Mouse (Mus musculus): ENCODE results near the gene Aldh4a1. TPM values are rescaled to one million over a fixed set of nuclear protein-coding genes. Genes with fewer than 3 reads are reported as not detected.
A peak's percentile ranks its signal among the peaks of the same experiment; 100 is the strongest.

Gene Aldh4a1
- polyA plus RNA-seq (2014; fragmentation: Nextera tagmentation; extraction: Ambion mirVana) = 14.1 and 15.2 TPM in 2 replicates

DNA sequence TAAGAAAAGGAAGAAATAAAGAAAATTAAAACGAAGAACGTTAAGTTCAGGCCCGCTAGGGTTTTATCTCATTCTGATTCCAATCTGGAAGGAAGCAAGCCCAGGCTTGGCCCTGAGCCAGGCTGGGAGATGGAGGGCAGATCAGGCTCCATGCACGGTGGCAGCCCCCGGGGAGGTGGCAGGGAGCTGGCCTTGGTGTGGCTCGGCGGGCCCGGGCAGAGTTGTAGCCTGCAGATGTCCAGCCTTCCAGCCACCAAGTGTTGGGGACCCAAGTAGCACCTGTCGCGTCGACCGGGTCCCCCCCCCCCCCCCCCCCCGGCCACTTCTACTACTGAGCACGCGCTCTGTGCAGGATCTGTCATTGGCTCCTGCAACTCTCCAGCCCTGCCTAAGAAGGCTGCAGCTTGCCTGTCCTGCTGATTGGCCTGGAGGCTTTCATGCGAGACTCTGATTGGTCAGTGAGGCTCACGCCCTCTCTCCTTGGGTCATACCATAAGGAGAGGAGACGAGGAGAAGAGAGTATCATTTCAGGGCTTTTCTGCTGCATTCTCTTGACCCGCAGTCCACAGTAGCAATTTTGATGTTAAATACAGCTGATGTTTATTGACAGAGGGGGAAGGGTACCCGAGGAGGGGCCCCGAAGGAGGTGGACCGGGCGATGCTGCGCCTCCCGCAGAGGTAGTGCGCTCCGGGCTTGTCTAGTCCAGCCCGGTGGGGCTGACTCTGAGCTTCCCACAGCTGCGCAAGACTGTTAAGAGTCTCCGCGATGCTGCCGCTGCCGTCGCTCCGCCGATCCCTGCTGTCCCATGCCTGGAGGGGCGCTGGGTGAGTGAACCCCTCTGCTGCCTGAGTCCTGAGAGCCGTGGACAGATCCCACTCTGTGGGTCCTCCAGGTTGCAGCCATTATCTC, at the start of gene Aldh4a1:
Gene Aldh4a1 (plus strand): TSS at position 494 of the 910 bp plus-strand sequence.
- peaks cover 17% of the 10 kb centered on the region for H3K4me1 ChIP-seq (ENCODE audit: control insufficient read depth, insufficient read depth, low read length)
- H3K9me3 ChIP-seq (ENCODE audit: control insufficient read depth, low read length) = no peaks in the 10 kb centered on the region
- peak within 1 kb of the TSS; percentile 71 for H3K4me3 ChIP-seq (replicated peaks; ENCODE audit: low read depth, low read length)
- H3K27me3 ChIP-seq (ENCODE audit: control insufficient read depth, insufficient read depth, low read length) = no peaks in the 10 kb centered on the region
- H3K4me2 ChIP-seq (ENCODE audit: low read length) = peak within 1 kb of the TSS; percentile 86
- peak; percentile 100 for ATAC-seq (ENCODE audit: low FRiP score, low TSS enrichment)
- peak within 1 kb of the TSS; percentile 65 for H3K9ac ChIP-seq (replicated peaks; ENCODE audit: low read length)
- 0 out of 2 replicates have a peak, but pooled peaks cover 2% of the 10 kb centered on the region for H3K36me3 ChIP-seq (ENCODE audit: control insufficient read depth, insufficient read depth, low read length)
- DNase-seq = peak; percentile 95
- whole genome bisulfite sequencing = under 1% methylated on average over 33 of the region's 38 CpGs
- peak within 1 kb of the TSS; percentile 90 for H3K27ac ChIP-seq (replicated peaks; ENCODE audit: low read depth, low read length)

DNA sequence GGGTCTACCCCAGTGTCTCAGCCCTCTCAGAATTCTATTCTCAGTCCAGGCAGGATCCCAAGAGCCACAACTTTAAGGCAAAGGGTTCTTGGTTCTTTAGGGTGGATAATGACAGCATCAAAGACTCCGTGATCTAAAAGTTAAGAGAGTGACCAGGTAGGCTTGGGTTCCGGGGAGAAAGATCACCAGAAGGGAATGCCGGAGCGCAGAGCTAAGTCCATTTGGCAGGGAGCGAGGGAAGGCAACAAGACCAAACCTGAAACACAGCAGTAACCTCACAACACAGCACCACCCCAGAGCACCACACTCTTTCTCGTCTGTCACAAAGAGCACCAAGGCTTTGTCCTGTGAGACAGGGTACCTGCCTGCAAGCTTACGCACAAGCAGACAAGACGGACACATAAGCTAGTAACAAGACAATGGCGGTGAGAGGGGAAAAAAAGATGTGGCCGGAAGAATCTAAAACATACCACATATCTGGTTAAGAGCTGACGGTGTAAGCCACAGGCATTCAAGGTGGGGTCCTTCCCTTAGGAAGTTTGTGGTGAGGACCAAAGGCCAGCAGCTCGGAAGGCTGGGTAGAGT, 49.6 kb upstream of the Aldh4a1 start:
- H3K27me3 ChIP-seq (ENCODE audit: control insufficient read depth, insufficient read depth, low read length) = no peaks in the 10 kb centered on the region
- WGBS = 90% methylated on average over 12 of the region's 12 CpGs
- H3K27ac ChIP-seq (replicated peaks; ENCODE audit: low read depth, low read length) = no peak overlapping the region
- H3K9ac ChIP-seq (replicated peaks; ENCODE audit: low read length) = no peak overlapping the region
- H3K36me3 ChIP-seq (ENCODE audit: control insufficient read depth, insufficient read depth, low read length) = no peaks in the 10 kb centered on the region
- peaks cover 19% of the 10 kb centered on the region for H3K4me1 ChIP-seq (ENCODE audit: control insufficient read depth, insufficient read depth, low read length)
- DNase-seq = no peak
- H3K4me2 ChIP-seq (ENCODE audit: low read length) = no peak overlapping the region
- H3K4me3 ChIP-seq (replicated peaks; ENCODE audit: low read depth, low read length) = no peak overlapping the region
- no peaks in the 10 kb centered on the region for H3K9me3 ChIP-seq (ENCODE audit: control insufficient read depth, low read length)
- no peak for ATAC-seq (ENCODE audit: low FRiP score, low TSS enrichment)

DNA sequence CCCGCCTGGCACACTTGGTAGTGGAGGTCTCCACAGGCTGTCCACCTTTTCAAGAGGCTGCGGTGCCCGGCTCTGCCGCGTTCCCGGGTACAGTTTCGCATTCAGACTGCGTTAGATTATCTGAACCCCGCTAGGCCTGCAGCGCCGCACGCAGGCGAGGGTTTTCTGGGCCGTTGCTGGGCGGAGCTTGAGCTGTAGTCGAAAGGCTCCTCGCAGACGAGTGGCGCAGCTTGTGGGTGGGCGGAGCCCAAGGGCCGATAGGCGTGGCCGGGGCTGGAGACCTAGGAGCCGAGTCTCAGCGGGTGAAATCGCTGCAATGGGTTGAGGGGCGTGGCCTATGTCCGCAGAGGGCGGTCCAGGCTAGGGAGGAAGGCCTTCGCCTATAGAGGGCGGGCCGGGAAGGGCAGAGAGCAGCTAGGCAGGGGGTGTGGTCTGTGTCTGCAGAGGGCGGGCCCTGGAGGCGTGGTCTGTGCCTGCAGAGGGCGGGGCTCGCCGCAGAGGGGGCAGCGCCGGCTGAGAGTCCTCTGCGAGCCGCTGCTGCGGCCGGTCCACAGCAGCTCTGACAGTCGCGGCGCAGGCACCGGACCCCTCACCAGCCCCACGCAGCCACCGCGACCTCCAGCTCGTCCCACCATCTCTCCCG, 48.4 kb upstream of the Aldh4a1 start:
- H3K27me3 ChIP-seq (ENCODE audit: control insufficient read depth, insufficient read depth, low read length) = no peaks in the 10 kb centered on the region
- no peaks in the 10 kb centered on the region for H3K36me3 ChIP-seq (ENCODE audit: control insufficient read depth, insufficient read depth, low read length)
- H3K9ac ChIP-seq (replicated peaks; ENCODE audit: low read length) = peak overlapping the region; percentile 84
- peaks cover 19% of the 10 kb centered on the region for H3K4me1 ChIP-seq (ENCODE audit: control insufficient read depth, insufficient read depth, low read length)
- peak; percentile 97 for ATAC-seq (ENCODE audit: low FRiP score, low TSS enrichment)
- peak overlapping the region; percentile 84 for H3K27ac ChIP-seq (replicated peaks; ENCODE audit: low read depth, low read length)
- H3K4me2 ChIP-seq (ENCODE audit: low read length) = peak overlapping the region; percentile 94
- peak overlapping the region; percentile 71 for H3K4me3 ChIP-seq (replicated peaks; ENCODE audit: low read depth, low read length)
- under 1% methylated on average over 52 of the region's 52 CpGs for WGBS
- DNase-seq = peak; percentile 97
- no peaks in the 10 kb centered on the region for H3K9me3 ChIP-seq (ENCODE audit: control insufficient read depth, low read length)

DNA sequence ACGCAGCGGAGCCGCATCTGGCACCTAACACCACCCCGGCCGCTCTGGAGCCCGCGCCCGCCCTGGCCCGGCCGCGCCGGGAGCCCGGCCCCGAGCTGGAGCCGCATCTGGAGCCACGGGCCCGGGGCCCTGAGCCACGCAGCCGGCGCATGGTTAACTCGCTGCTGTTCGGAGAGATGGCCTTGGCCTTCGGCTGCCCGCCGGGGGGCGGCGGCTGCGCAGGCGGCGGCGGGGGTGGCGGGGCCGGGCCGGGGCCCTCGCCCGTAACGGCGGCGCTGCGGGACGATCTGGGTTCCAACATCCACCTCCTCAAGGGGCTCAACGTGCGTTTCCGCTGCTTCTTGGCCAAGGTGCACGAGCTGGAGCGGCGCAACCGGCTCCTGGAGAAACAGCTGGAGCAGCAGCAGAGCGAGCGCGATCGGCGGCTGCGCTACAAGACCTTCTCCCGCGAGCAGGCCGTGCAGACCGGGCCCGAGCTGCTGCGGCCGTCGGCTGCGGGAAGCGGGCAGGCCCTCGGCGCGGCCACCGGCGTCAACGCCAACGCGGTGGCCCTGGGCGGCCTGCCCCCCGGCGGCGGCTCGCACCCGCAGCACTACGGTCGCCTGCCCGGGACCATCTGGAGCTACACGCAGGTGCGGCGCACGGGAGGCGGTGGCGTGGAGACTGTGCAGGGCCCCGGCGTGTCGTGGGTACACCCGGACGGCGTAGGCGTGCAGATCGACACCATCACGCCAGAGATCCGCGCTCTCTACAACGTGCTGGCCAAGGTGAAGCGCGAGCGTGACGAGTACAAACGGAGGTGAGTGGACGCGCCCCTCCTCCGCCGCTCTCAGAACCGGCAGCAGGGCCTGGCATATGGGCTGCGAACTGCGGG, 47.6 kb upstream of the Aldh4a1 start:
- Histone ChIP-seq H3K36me3 (ENCODE audit: control insufficient read depth, insufficient read depth, low read length) (no peaks in the 10 kb centered on the region), H3K4me1 (ENCODE audit: control insufficient read depth, insufficient read depth, low read length) (peaks cover 19% of the 10 kb centered on the region), H3K9ac (replicated peaks; ENCODE audit: low read length) (peak overlapping the region; percentile 84), H3K9me3 (ENCODE audit: control insufficient read depth, low read length) (no peaks in the 10 kb centered on the region), H3K4me3 (replicated peaks; ENCODE audit: low read depth, low read length) (peak overlapping the region; percentile 71), H3K4me2 (ENCODE audit: low read length) (peak overlapping the region; percentile 94), H3K27me3 (ENCODE audit: control insufficient read depth, insufficient read depth, low read length) (no peaks in the 10 kb centered on the region), H3K27ac (replicated peaks; ENCODE audit: low read depth, low read length) (peak overlapping the region; percentile 84)
- WGBS = under 1% methylated on average over 107 of the region's 111 CpGs
- DNase-seq (peak; percentile 76), ATAC-seq (ENCODE audit: low FRiP score, low TSS enrichment) (peak; percentile 75; the same call in 1 of the 2 replicates)

DNA sequence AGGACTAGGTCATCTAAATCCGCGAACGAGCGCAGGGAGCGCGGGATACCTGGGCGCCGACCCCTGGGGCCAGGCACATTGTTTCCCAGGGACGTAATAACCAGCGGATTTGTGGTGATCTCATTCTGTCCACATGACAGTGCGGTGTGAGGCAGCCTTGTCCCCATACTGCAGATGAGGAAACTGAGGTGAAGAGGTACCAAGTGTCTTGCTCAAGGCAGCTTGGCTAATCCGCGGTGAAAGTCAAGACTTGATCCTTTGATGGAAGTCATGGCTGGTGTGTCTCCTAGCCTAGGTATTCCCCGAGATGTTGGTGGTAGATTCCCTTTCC, 47.0 kb upstream of the Aldh4a1 start:
- Histone ChIP-seq H3K27ac (replicated peaks; ENCODE audit: low read depth, low read length) (peak overlapping the region; percentile 84), H3K27me3 (ENCODE audit: control insufficient read depth, insufficient read depth, low read length) (no peaks in the 10 kb centered on the region), H3K4me3 (replicated peaks; ENCODE audit: low read depth, low read length) (peak overlapping the region; percentile 71), H3K9ac (replicated peaks; ENCODE audit: low read length) (peak overlapping the region; percentile 84), H3K36me3 (ENCODE audit: control insufficient read depth, insufficient read depth, low read length) (no peaks in the 10 kb centered on the region), H3K4me1 (ENCODE audit: control insufficient read depth, insufficient read depth, low read length) (peaks cover 23% of the 10 kb centered on the region), H3K4me2 (ENCODE audit: low read length) (peak overlapping the region; percentile 94), H3K9me3 (ENCODE audit: control insufficient read depth, low read length) (no peaks in the 10 kb centered on the region)
- 9% methylated on average over 14 of the region's 14 CpGs for WGBS
- DNase-seq = no peak
- no peak for ATAC-seq (ENCODE audit: low FRiP score, low TSS enrichment)

DNA sequence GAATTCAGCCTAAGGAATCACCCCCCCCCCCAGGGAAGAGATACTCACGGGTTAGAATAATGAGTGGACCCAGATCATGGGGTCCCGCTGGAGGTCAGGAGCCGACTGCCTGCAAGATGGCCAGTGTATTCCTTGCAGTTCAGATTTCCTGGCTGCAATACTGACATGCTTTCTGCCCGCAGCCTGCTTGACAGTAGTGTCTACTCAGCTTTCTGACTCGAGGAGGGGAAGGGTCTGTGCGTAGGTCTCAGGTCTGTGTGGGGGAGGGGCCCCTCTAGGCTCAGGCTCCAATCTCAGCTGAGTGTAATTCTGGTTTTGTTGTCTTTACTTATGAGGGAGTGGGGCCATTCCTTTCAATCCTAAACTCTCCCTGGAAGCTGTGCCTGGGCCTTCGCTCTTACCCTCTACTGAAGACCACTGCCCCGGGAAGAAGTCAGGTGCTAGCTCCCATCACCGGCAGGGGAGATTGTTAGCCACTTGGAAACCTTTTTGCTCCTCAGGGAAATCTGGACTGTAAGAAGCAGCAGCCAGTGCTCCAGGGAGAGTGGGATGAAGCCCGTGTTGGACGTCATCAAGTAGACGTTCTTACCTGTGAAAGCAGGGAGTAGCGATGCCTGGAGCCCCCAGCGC, 46.3 kb upstream of the Aldh4a1 start:
- Histone ChIP-seq H3K27me3 (ENCODE audit: control insufficient read depth, insufficient read depth, low read length) (no peaks in the 10 kb centered on the region), H3K4me1 (ENCODE audit: control insufficient read depth, insufficient read depth, low read length) (peaks cover 30% of the 10 kb centered on the region), H3K27ac (replicated peaks; ENCODE audit: low read depth, low read length) (no peak overlapping the region), H3K9me3 (ENCODE audit: control insufficient read depth, low read length) (no peaks in the 10 kb centered on the region), H3K9ac (replicated peaks; ENCODE audit: low read length) (peak overlapping the region; percentile 37; the same call in 1 of the 2 replicates), H3K4me3 (replicated peaks; ENCODE audit: low read depth, low read length) (peak overlapping the region; percentile 71), H3K4me2 (ENCODE audit: low read length) (peak overlapping the region; percentile 94), H3K36me3 (ENCODE audit: control insufficient read depth, insufficient read depth, low read length) (no peaks in the 10 kb centered on the region)
- ATAC-seq (ENCODE audit: low FRiP score, low TSS enrichment) (no peak), DNase-seq (peak; percentile 41)
- WGBS = 50% methylated on average over 14 of the region's 14 CpGs

DNA sequence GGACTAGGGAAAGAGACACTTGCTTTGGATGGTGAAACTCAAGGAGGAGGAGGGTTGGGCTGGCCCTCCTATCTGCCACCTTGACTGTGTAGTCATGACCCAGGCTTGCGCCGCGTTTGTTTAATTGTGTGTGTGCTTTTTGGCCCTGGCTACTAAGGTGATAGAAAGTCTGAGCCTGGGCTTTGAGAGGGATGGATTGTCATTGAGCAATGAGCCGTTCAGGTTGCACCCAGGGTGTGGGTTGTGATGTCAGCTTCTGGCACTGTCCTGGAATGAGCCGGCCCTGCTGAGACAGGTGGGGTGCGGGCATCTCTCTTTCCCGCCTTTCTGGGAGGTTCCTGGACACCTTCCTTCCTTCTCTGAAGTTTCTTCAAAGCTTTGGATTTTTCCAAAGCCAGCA, 45.7 kb upstream of the Aldh4a1 start:
- Histone ChIP-seq H3K27ac (replicated peaks; ENCODE audit: low read depth, low read length) (no peak overlapping the region), H3K4me2 (ENCODE audit: low read length) (peak overlapping the region; percentile 94), H3K4me1 (ENCODE audit: control insufficient read depth, insufficient read depth, low read length) (peaks cover 34% of the 10 kb centered on the region), H3K9ac (replicated peaks; ENCODE audit: low read length) (no peak overlapping the region), H3K36me3 (ENCODE audit: control insufficient read depth, insufficient read depth, low read length) (no peaks in the 10 kb centered on the region), H3K4me3 (replicated peaks; ENCODE audit: low read depth, low read length) (peak overlapping the region; percentile 71; the same call in 1 of the 2 replicates), H3K9me3 (ENCODE audit: control insufficient read depth, low read length) (no peaks in the 10 kb centered on the region), H3K27me3 (ENCODE audit: control insufficient read depth, insufficient read depth, low read length) (no peaks in the 10 kb centered on the region)
- ATAC-seq (ENCODE audit: low FRiP score, low TSS enrichment) = no peak
- no peak for DNase-seq
- 91% methylated on average over 7 of the region's 7 CpGs for WGBS

DNA sequence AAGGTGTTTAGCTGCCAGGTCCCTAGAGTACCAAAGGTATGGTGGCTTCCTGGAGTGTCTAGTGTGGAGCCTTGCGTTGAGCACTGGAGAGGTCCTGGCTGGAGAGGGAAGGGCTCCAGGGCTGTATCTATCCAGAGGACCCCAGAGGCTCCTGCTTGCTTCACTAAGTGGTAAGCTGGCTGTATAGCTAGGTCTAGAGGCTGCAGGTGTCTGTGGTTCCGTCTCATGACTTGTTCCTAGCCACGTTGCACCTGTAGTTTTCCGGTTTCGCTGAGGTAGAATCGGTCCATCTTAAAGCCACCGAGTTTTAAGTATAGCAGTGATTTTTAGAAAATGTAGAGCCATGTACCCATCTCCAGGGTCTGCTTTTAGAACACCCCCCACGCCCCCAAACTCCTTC, 44.3 kb upstream of the Aldh4a1 start:
- H3K27ac ChIP-seq (replicated peaks; ENCODE audit: low read depth, low read length) = no peak overlapping the region
- no peak for DNase-seq
- H3K36me3 ChIP-seq (ENCODE audit: control insufficient read depth, insufficient read depth, low read length) = no peaks in the 10 kb centered on the region
- no peak overlapping the region for H3K9ac ChIP-seq (replicated peaks; ENCODE audit: low read length)
- H3K4me2 ChIP-seq (ENCODE audit: low read length) = no peak overlapping the region
- peaks cover 34% of the 10 kb centered on the region for H3K4me1 ChIP-seq (ENCODE audit: control insufficient read depth, insufficient read depth, low read length)
- H3K9me3 ChIP-seq (ENCODE audit: control insufficient read depth, low read length) = no peaks in the 10 kb centered on the region
- no peak overlapping the region for H3K4me3 ChIP-seq (replicated peaks; ENCODE audit: low read depth, low read length)
- ATAC-seq (ENCODE audit: low FRiP score, low TSS enrichment) = no peak
- WGBS = 93% methylated on average over 8 of the region's 8 CpGs
- no peaks in the 10 kb centered on the region for H3K27me3 ChIP-seq (ENCODE audit: control insufficient read depth, insufficient read depth, low read length)

Measured in midbrain, embryonic 14.5 days (tissue).